Mouse (Mus musculus): ENCODE results near the gene Dido1.
A peak's percentile ranks its signal among the peaks of the same experiment; 100 is the strongest.
"Not testable (repeated sequence)": the region's sequence is repeated elsewhere in the genome, so short reads cannot be mapped to it uniquely, and the experiment has no call there.

The Dido1 gene

GRCm38 (mm10) chr2:180723865-180724264, 14.1 kb upstream of the Dido1 start:
- DNase-seq = no peak

- DNase-seq = not testable (repeated sequence)
These were observed 12.9 kb upstream of the Dido1 start for GRCm38 (mm10) chr2:180722748-180723147.

GRCm38 (mm10) chr2:180712037-180712689, 2.4 kb upstream of the Dido1 start:
- no peak for DNase-seq

GRCm38 (mm10) chr2:180711527-180711926, 1.7 kb upstream of the Dido1 start:
- no peak for DNase-seq

- DNase-seq = no peak
These were observed 717 bp upstream of the Dido1 start for GRCm38 (mm10) chr2:180710276-180711155.

GRCm38 (mm10) chr2:180709023-180709922, 526 bp downstream of the Dido1 start:
- DNase-seq = no peak

- DNase-seq = no peak
These were observed 3.8 kb downstream of the Dido1 start for GRCm38 (mm10) chr2:180705975-180706374.

- DNase-seq = no peak
These were observed 4.7 kb downstream of the Dido1 start for GRCm38 (mm10) chr2:180705066-180705465.

GRCm38 (mm10) chr2:180704591-180704990, 5.2 kb downstream of the Dido1 start:
- DNase-seq = peak; percentile 89

GRCm38 (mm10) chr2:180703645-180704359, 6.0 kb downstream of the Dido1 start:
- DNase-seq = no peak

GRCm38 (mm10) chr2:180703175-180703574, 6.6 kb downstream of the Dido1 start:
- DNase-seq = no peak

- no peak for DNase-seq
These were observed 7.1 kb downstream of the Dido1 start for GRCm38 (mm10) chr2:180702701-180703149.

- peak; percentile 91 for DNase-seq
These were observed 7.8 kb downstream of the Dido1 start for GRCm38 (mm10) chr2:180701767-180702621.

GRCm38 (mm10) chr2:180701053-180701766, 8.6 kb downstream of the Dido1 start:
- no peak for DNase-seq

GRCm38 (mm10) chr2:180700457-180700856, 9.3 kb downstream of the Dido1 start:
- peak; percentile 62 for DNase-seq

GRCm38 (mm10) chr2:180695176-180695575, 14.6 kb downstream of the Dido1 start:
- DNase-seq = no peak

GRCm38 (mm10) chr2:180692630-180693029, 17.2 kb downstream of the Dido1 start:
- DNase-seq = no peak

GRCm38 (mm10) chr2:180689841-180690240, 20.0 kb downstream of the Dido1 start:
- no peak for DNase-seq

GRCm38 (mm10) chr2:180684031-180684430, 25.8 kb downstream of the Dido1 start:
- DNase-seq = no peak

GRCm38 (mm10) chr2:180683524-180683923, 26.3 kb downstream of the Dido1 start:
- DNase-seq = no peak

- DNase-seq = no peak
These were observed 28.6 kb downstream of the Dido1 start for GRCm38 (mm10) chr2:180681225-180681624.

All from kidney, adult 11 months (tissue).